Mouse (Mus musculus): ENCODE data around the gene Gm21976.
A peak's percentile ranks its signal among the peaks of the same experiment; 100 is the strongest.

The Gm21976 gene

DNA sequence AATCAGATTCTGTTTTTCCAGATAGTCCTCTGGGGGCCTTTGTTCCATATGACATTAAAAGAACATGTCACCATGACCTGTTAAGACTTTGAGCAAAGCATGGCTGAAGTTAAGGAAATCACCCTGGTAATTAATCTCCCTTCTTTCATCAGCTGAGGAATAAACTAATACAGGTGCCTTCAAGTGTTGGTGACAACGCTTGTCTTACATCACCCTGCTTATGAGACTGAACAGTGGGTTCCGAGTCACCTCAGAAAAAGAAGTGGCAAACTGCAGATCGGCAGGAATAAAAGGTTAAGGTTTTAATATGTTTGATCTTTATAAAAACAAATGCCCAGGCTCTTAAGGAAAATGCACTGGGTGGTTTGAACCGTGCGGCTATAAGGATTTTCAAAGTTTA, at the start of gene Gm21976:
TSS of gene Gm21976 (plus strand) at position 202 of the 400 bp plus-strand sequence.
- no peak for DNase-seq (ENCODE audit: low spot score)

DNA sequence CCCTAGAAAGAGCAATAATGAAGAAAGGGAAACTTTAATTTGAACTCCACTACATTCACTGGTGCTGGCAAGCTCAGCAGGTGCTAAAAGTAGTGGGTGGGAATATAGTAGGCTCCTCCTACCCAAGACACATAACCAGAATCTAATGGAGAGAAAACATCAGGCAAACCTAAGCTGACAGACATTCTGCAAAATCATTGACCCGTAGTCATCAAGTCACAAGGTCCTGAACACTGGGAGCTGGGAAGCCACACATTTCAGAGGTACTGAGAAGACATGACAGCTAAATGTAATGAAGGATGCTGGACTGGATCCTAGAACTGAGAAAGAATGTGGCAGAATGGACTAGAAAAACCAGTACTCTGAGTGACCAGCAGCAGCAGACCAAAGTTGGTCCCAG, 49.2 kb upstream of the Gm21976 start:
- DNase-seq (ENCODE audit: low spot score) = no peak

GRCm38 (mm10) chr13:98235451-98235850, 44.2 kb upstream of the Gm21976 start:
- DNase-seq (ENCODE audit: low spot score) = no peak

DNA sequence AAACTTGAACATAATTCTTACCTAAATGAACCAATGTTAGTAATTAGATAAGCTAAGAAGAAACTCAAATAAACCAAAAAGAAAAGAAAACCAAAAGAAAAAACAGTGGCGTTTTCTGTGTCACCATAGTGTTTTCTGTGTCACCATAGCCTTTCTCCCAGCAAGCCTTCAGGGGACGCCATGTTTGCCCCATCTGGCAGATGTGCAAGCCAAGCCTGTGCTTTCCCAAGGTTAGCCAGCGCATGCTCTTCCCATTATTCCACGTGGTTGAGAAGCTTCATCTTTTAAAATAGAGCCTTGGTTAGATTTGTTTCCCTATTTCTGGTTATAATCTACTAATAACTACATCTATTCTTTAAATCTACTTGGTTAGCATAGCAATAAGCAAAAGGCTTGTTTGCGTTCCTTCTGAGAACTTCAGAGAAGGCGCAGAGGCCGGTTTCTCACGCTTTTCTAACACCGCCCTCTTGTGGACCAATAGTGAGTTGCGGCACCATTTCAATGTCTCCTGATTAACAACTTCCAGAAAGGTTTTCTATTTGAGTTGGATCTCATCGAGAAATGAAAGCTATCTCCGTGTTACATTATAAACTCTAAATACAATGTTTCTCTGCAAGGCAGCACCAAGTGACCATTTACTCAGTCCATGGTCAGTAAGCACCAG, 39.6 kb upstream of the Gm21976 start:
- DNase-seq (ENCODE audit: low spot score) = peak; percentile 11

DNA sequence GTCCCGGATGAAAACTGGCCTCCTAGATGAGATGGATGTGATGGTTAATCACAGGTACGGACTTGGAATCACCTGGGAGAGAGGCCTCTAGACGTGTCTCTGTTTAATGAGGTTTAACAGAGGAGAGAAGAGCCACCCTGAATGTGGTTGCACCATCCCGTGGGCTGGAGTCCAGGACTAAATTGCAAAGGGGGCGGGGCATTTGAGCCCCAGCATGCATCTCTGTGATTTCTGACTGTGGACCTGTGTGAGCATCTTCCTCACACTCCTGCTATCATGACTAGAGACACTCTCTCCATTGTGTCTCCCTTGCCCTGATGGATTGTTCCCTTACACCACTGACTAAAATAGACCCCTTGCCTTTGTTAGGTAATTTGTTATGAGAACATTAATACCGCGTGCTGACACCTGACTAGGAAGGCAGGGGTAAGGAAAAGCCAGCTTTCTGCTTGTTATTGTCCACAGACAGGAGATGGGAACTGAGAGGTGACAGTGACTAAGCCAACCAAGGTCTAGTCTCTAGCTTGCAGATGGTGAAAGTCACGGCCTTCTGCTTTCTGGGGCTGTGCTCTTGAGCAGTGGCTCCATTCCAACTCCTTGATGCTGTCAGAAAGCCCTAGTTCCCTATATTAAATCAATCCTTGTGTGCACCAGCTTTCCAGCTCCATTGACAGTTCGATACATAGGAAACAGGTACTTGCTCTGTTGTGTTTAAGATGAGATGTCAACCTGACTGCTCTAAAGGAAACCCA, 38.0 kb upstream of the Gm21976 start:
- DNase-seq (ENCODE audit: low spot score) = no peak

DNA sequence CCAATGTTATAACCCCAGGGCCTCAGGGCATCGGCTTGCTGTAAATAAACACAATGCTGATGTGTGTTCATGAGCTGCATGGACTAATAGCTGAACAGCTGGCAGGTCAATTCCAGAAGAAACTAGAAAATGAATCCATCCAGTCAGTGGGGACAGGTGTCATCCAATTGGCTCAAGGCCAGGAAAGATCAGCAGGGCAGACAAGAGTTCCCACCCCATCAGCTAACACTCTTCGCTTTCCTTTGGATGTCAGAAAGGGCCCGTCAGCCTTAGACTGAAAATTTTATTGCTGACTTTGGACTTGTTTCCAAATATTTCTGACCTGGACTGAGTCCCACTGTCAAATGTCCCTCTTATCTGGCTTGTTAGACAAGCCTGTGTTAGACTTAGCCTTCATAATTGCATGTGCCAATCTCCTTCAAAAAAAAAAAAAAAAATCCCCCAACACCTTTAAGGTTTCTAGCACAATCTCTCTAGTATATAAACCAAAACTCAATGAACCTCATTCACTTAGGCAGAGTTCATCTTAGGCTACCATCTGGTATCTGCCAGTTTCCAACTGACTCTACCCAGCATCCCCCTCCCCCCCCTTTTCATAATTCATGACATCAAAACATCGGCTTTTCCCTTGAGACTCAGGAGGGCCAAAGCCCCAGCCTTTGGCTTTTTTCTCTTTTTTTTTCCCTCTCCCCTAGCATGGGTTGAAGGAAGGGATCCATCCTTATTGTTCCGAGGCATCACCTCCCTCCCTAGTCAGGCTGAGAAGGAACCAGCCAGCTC, 34.9 kb upstream of the Gm21976 start:
- no peak for DNase-seq (ENCODE audit: low spot score)

DNA sequence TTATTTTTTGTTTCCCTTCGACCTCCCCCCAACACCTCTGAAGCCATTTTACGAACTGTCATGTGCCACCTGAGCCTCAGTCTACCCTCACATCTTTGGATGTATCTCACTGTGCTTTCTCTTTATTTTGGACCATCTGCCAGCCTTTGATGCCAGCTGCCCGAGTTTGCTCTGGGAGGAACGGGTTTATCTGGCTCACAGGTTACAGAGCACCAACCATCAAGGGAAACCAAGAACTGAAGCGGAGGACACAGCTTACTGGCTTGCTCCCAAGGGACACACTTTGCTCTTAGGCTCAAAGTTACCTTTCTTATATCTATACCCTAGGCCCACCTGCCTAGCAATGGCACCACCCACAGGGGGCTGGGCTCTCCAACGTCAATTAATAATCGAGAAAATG, 34.3 kb upstream of the Gm21976 start:
- DNase-seq (ENCODE audit: low spot score) = no peak

DNA sequence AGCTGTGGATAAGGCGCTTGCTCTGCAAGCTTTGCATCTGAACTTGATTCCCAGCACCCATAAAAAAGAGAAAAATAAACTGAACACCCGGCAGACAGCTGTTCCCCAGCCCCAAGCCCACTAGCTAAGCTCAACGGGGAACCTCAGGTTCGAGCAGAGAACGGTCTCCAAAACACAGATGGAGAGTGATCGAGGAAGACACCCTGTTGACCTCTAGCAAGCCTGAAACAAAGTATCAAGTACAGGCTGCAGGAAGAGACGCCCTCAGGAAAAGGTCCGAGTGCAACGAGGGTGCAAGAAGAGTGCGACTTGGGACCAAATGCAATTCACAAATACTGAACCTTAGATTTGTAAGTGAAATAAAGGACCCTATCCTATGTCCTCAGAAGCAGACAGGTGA, 30.1 kb upstream of the Gm21976 start:
- DNase-seq (ENCODE audit: low spot score) = no peak

- DNase-seq (ENCODE audit: low spot score) = no peak
Observed at GRCm38 (mm10) chr13:98254921-98255320, 24.8 kb upstream of the Gm21976 start.

- peak; percentile 98 for DNase-seq (ENCODE audit: low spot score)
Observed at GRCm38 (mm10) chr13:98262636-98263457, 16.8 kb upstream of the Gm21976 start, which contains the start of the genes Utp15 and Ankra2. TSS of gene Utp15 (minus strand) at chr13:98263041. TSS of gene Ankra2 (plus strand) at chr13:98263074.

GRCm38 (mm10) chr13:98263458-98263987, 16.2 kb upstream of the Gm21976 start:
- DNase-seq (ENCODE audit: low spot score) = no peak

GRCm38 (mm10) chr13:98264111-98264510, 15.6 kb upstream of the Gm21976 start:
- DNase-seq (ENCODE audit: low spot score) = no peak

DNA sequence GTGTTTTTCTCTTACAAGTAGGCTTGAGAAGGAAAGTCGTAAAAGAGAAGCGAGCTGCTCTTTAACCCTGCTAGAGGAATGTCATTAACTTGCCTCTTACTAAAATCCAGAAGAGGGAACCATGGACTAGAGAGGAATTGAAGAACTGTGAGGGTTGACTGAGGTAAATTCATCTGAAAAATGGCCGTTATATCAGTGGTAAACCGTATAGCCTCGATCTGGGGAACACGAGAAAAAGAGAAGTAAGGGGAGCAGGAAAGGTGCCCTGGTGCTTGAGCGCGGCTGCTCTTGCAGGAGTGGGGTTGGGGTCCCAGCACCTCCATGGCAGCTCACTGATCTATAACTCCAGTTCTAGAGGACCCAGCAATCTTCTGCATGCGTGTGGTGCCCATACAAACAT, 5.7 kb upstream of the Gm21976 start:
- no peak for DNase-seq (ENCODE audit: low spot score)

- no peak for DNase-seq (ENCODE audit: low spot score)
Observed at GRCm38 (mm10) chr13:98275646-98276045, 4.0 kb upstream of the Gm21976 start.

- DNase-seq (ENCODE audit: low spot score) = no peak
Observed at GRCm38 (mm10) chr13:98276253-98276652, 3.4 kb upstream of the Gm21976 start.

GRCm38 (mm10) chr13:98277501-98277900, 2.2 kb upstream of the Gm21976 start:
- DNase-seq (ENCODE audit: low spot score) = no peak

- no peak for DNase-seq (ENCODE audit: low spot score)
Observed at GRCm38 (mm10) chr13:98280990-98281650, 1.4 kb downstream of the Gm21976 start.

GRCm38 (mm10) chr13:98290719-98291118, 11.0 kb downstream of the Gm21976 start:
- no peak for DNase-seq (ENCODE audit: low spot score)

DNA sequence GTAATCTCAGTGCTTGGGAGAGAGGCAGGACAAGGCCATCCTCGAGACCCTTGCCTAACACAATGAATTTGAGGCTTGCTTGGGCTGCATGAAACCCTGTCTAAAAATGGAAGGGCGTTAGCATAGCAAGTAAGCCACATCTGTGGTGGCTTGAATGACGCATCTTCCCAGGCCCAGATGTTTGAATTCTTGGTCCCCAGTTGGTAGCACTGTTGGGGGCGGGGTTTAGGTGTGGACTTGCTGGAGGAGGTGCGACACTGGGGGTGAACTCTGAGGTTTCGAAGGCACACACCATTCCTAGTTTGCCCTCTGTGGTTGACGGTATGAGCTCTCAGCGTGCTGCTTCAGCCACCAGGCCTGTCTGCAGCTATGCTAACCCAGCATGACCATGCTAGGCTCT, 12.0 kb downstream of the Gm21976 start:
- no peak for DNase-seq (ENCODE audit: low spot score)

DNA sequence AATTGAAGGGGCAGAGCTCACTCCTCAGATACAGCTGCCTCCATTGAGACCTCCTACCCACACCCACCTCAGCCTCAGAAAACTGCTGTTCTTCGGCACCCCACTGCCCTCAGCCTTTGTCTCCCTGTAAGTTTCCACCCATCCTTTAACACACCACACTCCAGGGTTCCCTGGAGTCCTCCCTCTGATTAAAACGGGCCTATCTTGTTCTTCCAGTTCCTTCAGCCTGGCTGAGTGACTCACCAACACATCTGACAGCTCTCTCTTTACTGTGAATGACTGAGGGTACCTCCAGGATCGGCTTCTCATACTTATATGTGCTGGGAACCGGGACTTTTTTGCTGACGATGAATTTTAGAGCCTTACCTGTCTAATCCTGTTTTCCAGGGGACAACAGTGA, 16.4 kb downstream of the Gm21976 start:
- no peak for DNase-seq (ENCODE audit: low spot score)

GRCm38 (mm10) chr13:98297883-98298482, 18.3 kb downstream of the Gm21976 start:
- no peak for DNase-seq (ENCODE audit: low spot score)
